Mouse (Mus musculus) midbrain, embryonic 10.5 days (tissue): Measurements from ENCODE around the gene Gm45261. TPM values are rescaled to one million over a fixed set of nuclear protein-coding genes. Genes with fewer than 3 reads are reported as not detected.
A peak's percentile ranks its signal among the peaks of the same experiment; 100 is the strongest.

Source experiments
- DNase-seq: peaks from one replicate; pipeline ENCODE4 v3.0.0-alpha.2; 2017; ENCODE audit warnings: low spot score
- H3K27ac ChIP-seq: fragments of 300-500 bp; sonication (generic); replicated peaks from 2 replicates; pipeline ENCODE4 v1.5.1; 2016; ENCODE audit warnings: mild to moderate bottlenecking
- H3K27me3 ChIP-seq: fragments of 300-500 bp; sonication (generic); 2 replicates; pipeline ENCODE4 v1.6.1; 2016; ENCODE audit warnings: low read depth, mild to moderate bottlenecking; ENCODE audit not compliant: poor library complexity, severe bottlenecking
- H3K36me3 ChIP-seq: fragments of 300-500 bp; sonication (generic); 2 replicates; pipeline ENCODE4 v1.6.1; 2016; ENCODE audit warnings: mild to moderate bottlenecking, moderate library complexity
- H3K4me1 ChIP-seq: fragments of 300-500 bp; sonication (generic); 2 replicates; pipeline ENCODE4 v1.6.1; 2016
- H3K4me3 ChIP-seq: fragments of 300-500 bp; sonication (generic); 2 replicates; pipeline ENCODE4 v1.5.1; 2016; ENCODE audit warnings: mild to moderate bottlenecking, moderate library complexity
- H3K9me3 ChIP-seq: fragments of 300-500 bp; sonication (generic); replicated peaks from 2 replicates; pipeline ENCODE4 v1.6.1; 2016; ENCODE audit warnings: mild to moderate bottlenecking
- WGBS: fragments of 180-500 bp; shearing (Covaris S2); methylation state at CpG from one replicate; pipeline ENCODE4 v1.1.7; 2016; 5-methylcytosine and 5-hydroxymethylcytosine counted together
- polyA plus RNA-seq: library from polyadenylated mRNA; unstranded; fragments of >200 nt; fragmentation: Nextera tagmentation; extraction: Ambion mirVana; gene quantifications from 2 replicates; pipeline ENCODE4 v1.2.1, GENCODE M21; 2016

Gene Gm45261
- polyA plus RNA-seq, 1 experiment from 2014 or later, result not detected

DNA sequence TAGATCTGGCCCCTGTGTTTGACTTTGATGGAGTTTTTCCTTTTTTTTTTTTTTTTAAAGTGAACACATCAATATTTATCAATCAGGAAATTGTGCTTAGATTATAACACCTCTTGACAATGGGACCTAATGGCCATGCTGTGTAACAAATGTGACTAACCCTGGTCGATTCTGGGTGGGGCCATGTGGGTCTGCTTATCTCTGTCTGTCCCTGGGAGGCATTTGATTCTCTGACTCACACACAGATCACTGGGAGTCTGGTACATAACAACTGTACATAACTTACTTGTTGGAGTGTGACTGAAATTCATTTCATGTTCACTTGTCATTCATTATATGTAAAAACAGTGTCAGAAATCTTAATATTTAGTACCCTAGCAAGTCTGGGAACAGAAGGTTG is 13.7 kb downstream of the Gm45261 start:
- Histone ChIP-seq H3K27me3 (no peaks in the 10 kb centered on the region), H3K36me3 (no peaks in the 10 kb centered on the region), H3K27ac (no peak overlapping the region), H3K4me1 (no peaks in the 10 kb centered on the region), H3K4me3 (no peak overlapping the region), H3K9me3 (no peaks in the 10 kb centered on the region)
- DNase-seq, result no peak
- 79% methylated on average over 1 of the region's 1 CpGs for WGBS

DNA sequence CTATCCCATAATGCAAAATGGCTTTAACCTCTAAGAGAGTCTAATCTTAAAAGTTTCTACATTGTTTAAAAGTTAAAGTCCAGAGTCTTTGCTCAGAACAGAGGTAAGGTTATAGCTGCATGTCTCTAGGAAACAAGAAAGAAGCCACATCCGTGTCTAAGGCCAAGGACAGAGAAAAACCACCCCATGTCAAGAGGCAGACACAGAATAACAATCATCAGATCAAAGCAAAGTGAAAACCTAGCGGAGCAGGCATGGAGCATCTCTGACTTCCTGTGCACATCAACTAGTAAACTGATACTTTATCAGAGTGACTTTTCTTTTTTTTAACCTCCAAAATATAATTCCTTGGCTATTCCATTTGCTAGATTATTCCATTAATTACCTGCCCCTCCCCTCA is 20.3 kb downstream of the Gm45261 start:
- Histone ChIP-seq H3K4me3 (no peak overlapping the region), H3K36me3 (no peaks in the 10 kb centered on the region), H3K4me1 (no peaks in the 10 kb centered on the region), H3K27ac (no peak overlapping the region), H3K27me3 (no peaks in the 10 kb centered on the region), H3K9me3 (no peaks in the 10 kb centered on the region)
- no peak for DNase-seq
- whole genome bisulfite sequencing, result 69% methylated on average over 2 of the region's 2 CpGs

DNA sequence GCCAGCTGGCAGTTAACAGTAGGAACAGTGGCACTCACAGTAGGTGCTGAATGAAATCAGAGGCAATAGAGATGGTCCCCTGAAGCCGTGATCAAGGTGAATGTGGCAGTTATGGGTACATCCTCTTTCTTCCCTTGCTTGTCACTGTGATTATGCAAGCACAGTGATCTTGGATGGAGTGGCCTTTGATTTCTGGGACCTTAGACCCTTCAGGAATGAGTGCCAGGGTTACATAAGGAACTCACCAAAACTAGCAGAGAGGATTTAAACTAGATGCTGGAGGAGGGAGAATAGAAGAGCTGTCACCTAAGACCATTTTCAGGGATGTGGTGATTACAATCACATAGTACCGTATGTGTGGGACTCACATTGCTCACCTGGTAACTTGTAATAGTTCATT is 22.7 kb downstream of the Gm45261 start:
- Histone ChIP-seq H3K27ac (no peak overlapping the region), H3K27me3 (no peaks in the 10 kb centered on the region), H3K4me3 (no peak overlapping the region), H3K36me3 (no peaks in the 10 kb centered on the region), H3K4me1 (no peaks in the 10 kb centered on the region), H3K9me3 (no peaks in the 10 kb centered on the region)
- WGBS, result 84% methylated on average over 2 of the region's 2 CpGs
- DNase-seq, result no peak

DNA sequence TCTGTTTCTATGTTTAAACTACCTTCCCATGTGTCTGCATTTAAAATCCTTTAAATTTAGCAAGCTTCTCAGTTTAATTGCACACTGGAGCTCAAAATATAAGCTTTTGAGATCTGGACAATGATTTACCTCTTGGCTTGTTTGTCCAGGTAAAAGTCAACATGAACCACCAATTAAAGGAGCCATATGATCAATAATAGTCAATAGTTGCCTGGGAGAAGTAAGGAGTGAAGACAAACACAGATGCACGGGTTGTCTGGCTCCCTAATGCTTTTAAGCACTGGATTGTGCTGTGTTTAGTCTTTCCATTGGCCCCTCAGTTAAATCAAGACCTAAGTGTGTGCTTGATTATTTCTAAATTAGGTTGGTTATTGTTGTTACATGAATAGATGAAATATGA is 33.3 kb downstream of the Gm45261 start:
- 64% methylated on average over 1 of the region's 1 CpGs for WGBS
- H3K4me3 ChIP-seq, result no peak overlapping the region

DNA sequence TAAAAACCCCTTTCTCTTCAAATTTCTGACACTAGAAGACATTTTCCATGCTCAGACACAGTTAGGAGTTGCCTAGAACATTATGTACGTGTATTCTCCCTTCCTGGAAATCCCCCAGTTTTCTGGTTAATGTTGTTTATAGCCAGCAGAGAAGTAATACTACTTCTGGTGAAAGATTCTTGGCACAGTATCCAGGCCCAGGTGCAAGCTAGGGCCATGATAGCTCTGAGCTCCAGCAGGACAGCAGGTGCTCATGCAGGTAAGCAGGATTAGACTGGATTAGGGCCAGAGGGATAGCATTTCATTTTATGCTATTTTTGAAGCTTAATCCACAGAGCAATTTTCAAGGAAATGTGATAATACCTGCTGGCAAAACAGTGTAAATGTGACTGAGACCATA is 33.8 kb downstream of the Gm45261 start:
- WGBS, result 84% methylated on average over 1 of the region's 1 CpGs
- Histone ChIP-seq H3K27me3 (no peaks in the 10 kb centered on the region), H3K36me3 (no peaks in the 10 kb centered on the region), H3K4me3 (no peak overlapping the region), H3K9me3 (no peaks in the 10 kb centered on the region; the same call in 1 of the 2 replicates), H3K4me1 (peaks cover 4% of the 10 kb centered on the region; the same call in 1 of the 2 replicates), H3K27ac (no peak overlapping the region)
- no peak for DNase-seq

More for the DNA sequence above, 33.3 kb downstream of the Gm45261 start:
- no peak for DNase-seq
- H3K27me3 ChIP-seq, result no peaks in the 10 kb centered on the region
- no peaks in the 10 kb centered on the region; the same call in 1 of the 2 replicates for H3K9me3 ChIP-seq
- H3K36me3 ChIP-seq, result no peaks in the 10 kb centered on the region
- peaks cover 4% of the 10 kb centered on the region; the same call in 1 of the 2 replicates for H3K4me1 ChIP-seq
- no peak overlapping the region for H3K27ac ChIP-seq

DNA sequence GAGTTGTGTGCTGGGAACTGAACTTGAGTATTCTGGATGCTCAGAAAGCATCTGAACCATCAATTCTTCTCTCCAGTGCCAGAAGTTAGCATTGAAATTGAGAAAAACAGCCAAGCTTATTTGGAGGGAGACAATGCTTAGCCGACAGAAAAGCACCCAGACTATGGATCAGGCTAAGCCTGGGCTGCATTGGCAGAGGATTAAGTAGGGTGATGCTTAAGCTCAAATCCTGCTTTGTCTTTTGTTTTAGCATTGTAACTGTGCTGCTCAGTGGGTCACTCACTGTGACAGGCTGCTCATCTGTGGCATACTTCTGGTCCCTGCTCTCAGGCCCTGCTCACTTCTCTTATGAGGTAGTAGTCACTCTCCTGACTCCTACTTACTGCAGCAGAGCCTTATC is 36.6 kb downstream of the Gm45261 start:
- H3K4me3 ChIP-seq, result no peak overlapping the region
- no peaks in the 10 kb centered on the region for H3K27me3 ChIP-seq
- 29% methylated on average over 1 of the region's 1 CpGs for WGBS
- no peaks in the 10 kb centered on the region for H3K9me3 ChIP-seq
- no peak overlapping the region for H3K27ac ChIP-seq
- no peak for DNase-seq
- H3K4me1 ChIP-seq, result peaks cover 4% of the 10 kb centered on the region; the same call in 1 of the 2 replicates
- no peaks in the 10 kb centered on the region for H3K36me3 ChIP-seq

DNA sequence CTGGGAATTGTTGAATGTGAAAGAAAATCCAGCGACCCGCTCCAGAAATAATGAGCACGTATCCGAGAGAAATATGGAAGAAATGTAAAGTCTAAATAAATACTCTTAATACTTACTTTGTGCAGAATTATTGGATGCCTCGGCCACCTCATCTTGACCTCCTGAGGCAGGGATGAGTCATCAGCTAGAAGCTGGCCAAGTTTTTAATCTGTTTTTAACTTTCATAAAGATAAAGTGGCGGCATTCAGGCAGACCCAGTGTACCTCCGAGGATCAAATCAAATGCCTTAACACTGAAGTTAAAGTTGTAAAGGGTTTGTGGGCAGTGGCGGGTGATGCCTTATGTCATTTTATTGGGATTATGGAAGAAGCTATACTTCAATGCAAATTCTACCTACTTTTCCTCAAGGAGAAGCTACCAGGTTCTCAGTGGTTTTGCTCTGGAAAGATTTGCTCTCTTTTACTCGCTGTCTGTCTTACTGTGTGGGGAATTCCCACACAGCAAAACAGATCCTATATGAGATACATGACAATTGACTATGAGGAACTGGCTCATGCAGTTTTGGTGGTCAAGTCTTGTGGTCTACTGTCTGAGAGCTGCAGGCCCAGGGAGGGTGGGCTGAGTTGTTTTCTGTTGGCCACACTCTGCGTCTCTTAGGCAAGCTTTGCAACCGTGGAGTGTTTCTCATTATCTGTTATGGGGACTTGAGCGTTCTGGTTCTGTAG is 42.8 kb downstream of the Gm45261 start:
- no peak for DNase-seq
- no peak overlapping the region for H3K4me3 ChIP-seq
- no peaks in the 10 kb centered on the region for H3K9me3 ChIP-seq
- H3K27ac ChIP-seq, result no peak overlapping the region
- H3K36me3 ChIP-seq, result no peaks in the 10 kb centered on the region
- H3K27me3 ChIP-seq, result no peaks in the 10 kb centered on the region
- WGBS, result 92% methylated on average over 12 of the region's 12 CpGs
- H3K4me1 ChIP-seq, result no peaks in the 10 kb centered on the region

DNA sequence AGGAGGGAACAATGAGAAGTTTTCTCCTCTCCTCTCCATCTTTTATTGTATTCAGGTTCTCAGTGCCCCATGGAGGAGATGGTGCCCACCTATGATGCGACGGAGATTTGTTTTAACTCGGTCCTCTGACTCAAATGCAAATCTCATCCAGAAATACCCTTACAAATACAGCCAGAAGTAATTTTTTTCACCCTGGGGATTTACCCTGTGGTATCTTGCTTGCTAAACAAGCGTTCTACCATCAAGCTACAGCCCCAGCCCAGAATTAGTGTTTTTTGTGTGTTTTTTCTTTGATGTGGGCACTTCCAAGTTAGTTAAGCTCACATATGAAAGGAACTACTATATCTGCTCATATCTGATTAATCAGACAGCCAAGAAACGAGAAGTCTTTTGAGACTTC is 44.9 kb downstream of the Gm45261 start:
- no peaks in the 10 kb centered on the region for H3K9me3 ChIP-seq
- no peaks in the 10 kb centered on the region for H3K27me3 ChIP-seq
- H3K4me1 ChIP-seq, result no peaks in the 10 kb centered on the region
- 78% methylated on average over 5 of the region's 5 CpGs for WGBS
- H3K27ac ChIP-seq, result no peak overlapping the region
- no peaks in the 10 kb centered on the region for H3K36me3 ChIP-seq
- H3K4me3 ChIP-seq, result no peak overlapping the region
- DNase-seq, result no peak

DNA sequence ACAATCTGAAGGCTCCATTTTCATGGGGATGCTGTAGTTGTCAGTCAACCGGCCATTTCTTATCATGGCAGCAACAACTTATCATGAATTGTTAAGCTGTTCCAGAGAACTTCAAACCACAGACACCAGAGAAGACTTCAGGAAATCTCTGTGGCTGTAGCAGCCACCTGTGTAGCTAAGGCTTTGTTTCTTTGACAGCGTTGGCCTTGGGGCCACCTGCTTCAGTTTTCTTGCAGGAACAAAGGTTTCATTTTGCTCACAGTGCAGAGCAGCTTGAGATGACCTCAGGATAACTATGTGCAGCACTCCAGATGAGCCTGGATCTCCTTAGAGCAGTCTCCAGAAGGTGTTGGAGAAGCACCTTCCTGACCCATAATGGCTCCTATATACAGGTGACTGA is 48.7 kb downstream of the Gm45261 start:
- H3K4me1 ChIP-seq, result peaks cover 6% of the 10 kb centered on the region
- H3K4me3 ChIP-seq, result no peak overlapping the region
- DNase-seq, result no peak
- 93% methylated on average over 2 of the region's 2 CpGs for WGBS
- no peaks in the 10 kb centered on the region for H3K9me3 ChIP-seq
- no peak overlapping the region for H3K27ac ChIP-seq
- no peaks in the 10 kb centered on the region for H3K36me3 ChIP-seq
- H3K27me3 ChIP-seq, result no peaks in the 10 kb centered on the region

DNA sequence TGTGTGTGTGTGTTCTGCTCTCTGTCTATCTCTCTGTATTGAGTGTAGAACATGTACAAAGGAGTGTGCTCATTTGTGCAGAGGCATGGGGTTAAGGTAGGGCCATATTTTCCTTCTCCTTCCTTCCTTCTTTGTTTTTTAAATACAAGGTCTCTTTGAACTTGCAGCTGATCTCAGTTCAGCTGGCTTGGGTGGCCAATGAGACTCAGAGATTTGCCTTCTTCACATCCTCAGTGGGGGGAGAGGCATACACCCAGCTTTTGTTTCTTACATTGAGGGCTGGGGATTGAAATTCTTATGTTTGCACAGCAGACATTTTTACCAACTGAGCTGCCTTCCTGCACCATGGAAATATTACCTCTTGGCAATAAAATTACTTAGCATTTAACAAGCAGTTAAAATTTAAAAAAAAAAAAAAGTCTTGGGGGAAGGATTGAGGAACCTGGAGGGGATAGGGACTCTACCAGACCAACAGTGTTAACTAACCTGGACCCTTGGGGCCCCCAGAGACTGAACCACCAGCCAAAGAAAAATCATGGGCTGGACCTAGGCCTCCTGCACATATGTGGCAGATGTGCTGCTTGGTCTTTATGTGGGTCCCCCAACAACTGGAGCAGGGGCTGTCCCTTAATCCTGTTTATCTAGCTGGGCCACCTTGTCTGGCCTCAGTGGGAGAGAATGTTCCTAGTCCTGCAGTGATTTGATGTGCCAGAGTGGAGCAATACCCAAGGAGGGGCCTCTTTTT is 50.8 kb downstream of the Gm45261 start:
- Histone ChIP-seq H3K27me3 (no peaks in the 10 kb centered on the region), H3K4me1 (peaks cover 6% of the 10 kb centered on the region), H3K27ac (no peak overlapping the region), H3K9me3 (no peaks in the 10 kb centered on the region), H3K4me3 (no peak overlapping the region), H3K36me3 (no peaks in the 10 kb centered on the region)
- no peak for DNase-seq

DNA sequence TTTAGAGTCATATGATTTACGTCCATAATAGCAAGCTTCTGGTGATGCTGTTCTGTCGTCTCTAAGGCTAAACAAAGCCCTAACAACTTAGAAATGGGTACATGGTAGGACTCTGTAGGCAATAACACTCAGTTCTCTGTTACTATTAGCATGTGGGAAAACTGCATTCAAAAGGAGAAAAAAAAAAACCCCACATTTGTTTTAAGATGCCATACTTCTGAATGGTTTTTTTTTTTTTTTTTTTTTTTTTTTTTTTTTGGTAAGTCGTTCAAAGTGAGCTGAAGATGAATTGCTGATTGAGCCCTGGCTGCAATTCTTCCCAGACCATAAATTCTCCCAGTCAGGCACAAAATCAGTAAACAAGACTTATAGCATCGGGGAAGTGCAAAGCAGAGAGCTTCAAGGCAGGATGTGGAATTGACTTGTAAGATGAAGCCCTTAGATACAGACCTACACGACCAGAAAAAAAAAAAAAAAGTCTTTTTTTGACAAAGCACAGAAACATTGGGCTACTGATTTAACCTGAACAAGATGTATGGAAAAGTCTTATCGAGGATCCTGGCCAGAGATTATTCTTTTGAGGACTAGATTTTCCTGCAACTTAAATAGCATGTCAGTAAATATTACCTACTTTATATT is 51.7 kb downstream of the Gm45261 start:
- DNase-seq, result no peak
- Histone ChIP-seq H3K9me3 (no peaks in the 10 kb centered on the region), H3K36me3 (no peaks in the 10 kb centered on the region), H3K27me3 (no peaks in the 10 kb centered on the region), H3K4me3 (no peak overlapping the region), H3K27ac (no peak overlapping the region), H3K4me1 (peaks cover 6% of the 10 kb centered on the region)
- 77% methylated on average over 6 of the region's 6 CpGs for WGBS

DNA sequence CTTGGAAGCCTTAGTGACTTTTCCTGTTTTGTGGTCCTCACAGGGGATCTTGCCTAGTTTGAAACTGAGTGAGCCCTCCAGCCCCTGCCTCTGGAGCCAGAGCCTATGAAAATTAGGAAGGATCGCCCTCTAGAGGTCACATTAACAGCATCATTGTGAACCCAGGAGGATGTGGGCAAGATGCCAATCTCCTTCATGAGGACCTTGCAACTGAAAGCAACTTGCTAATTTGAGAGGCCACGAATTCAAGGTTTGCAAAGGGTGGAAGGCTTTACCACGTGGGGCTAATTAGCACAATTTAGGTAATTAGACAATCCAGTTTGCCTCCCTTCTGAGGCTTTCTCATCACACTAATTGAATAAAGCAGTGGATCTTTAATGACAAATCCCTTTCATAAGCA is 52.7 kb downstream of the Gm45261 start:
- Histone ChIP-seq H3K27me3 (no peaks in the 10 kb centered on the region), H3K4me3 (no peak overlapping the region), H3K9me3 (no peaks in the 10 kb centered on the region), H3K27ac (no peak overlapping the region), H3K4me1 (peaks cover 6% of the 10 kb centered on the region), H3K36me3 (no peaks in the 10 kb centered on the region)
- WGBS, result 7% methylated on average over 3 of the region's 3 CpGs
- peak; percentile 48 for DNase-seq

DNA sequence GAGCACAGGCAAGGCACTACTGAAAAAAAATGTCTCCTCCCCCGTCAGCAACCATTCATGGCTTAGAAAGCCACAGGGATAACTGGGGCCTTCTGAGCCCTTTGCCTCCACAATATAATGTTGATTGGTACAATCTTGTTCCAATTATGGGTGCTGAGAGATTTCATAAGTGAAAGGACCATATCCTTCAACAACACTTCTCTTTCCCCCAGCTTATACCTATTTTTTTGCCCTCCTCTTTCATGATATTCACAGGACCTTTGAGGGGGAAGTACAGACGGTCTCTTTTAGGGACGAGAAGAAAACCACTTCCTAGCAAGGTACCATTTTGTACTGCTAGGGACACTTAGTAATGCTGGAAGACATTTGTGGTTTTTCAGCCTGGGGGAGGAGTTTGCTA is 57.1 kb downstream of the Gm45261 start:
- WGBS, result 82% methylated on average over 3 of the region's 3 CpGs
- DNase-seq, result no peak

More for the DNA sequence above, 57.1 kb downstream of the Gm45261 start:
- Histone ChIP-seq H3K9me3 (no peaks in the 10 kb centered on the region), H3K27ac (no peak overlapping the region), H3K4me1 (no peaks in the 10 kb centered on the region), H3K36me3 (no peaks in the 10 kb centered on the region), H3K4me3 (no peak overlapping the region), H3K27me3 (no peaks in the 10 kb centered on the region)
